Mouse (Mus musculus) embryonic facial prominence, embryonic 11.5 days (tissue): ENCODE results near the gene Slc9a9. TPM values are rescaled to one million over a fixed set of nuclear protein-coding genes. Genes with fewer than 3 reads are reported as not detected.

ENCODE experiments used
- ATAC-seq: fragments of 200-750 bp; cut with Nextera tagmentation; replicated peaks from 2 replicates; pipeline ENCODE4 v1.8.0; 2017; ENCODE audit warnings: low read depth; ENCODE audit not compliant: insufficient number of reproducible peaks, low FRiP score, low TSS enrichment
- DNase-seq: peaks from one replicate; pipeline ENCODE4 v3.0.0-alpha.2; 2015; ENCODE audit warnings: low spot score
- H3K27ac ChIP-seq: fragments of 300-500 bp; sonication (generic); replicated peaks from 2 replicates; pipeline ENCODE4 v1.5.1; 2014; ENCODE audit warnings: mild to moderate bottlenecking, low read depth, low read length, control low read depth
- H3K27me3 ChIP-seq: fragments of 300-500 bp; sonication (generic); 2 replicates; pipeline ENCODE4 v1.6.1; 2014; ENCODE audit warnings: mild to moderate bottlenecking, low read length, moderate library complexity, mixed read lengths; ENCODE audit not compliant: control insufficient read depth, insufficient read depth
- H3K36me3 ChIP-seq: fragments of 300-500 bp; sonication (generic); replicated peaks from 2 replicates; pipeline ENCODE4 v1.6.1; 2014; ENCODE audit warnings: low read depth, mild to moderate bottlenecking, low read length, moderate library complexity, mixed read lengths; ENCODE audit not compliant: control insufficient read depth, insufficient read depth
- H3K4me1 ChIP-seq: fragments of 300-500 bp; sonication (generic); 2 replicates; pipeline ENCODE4 v1.6.1; 2014; ENCODE audit warnings: low read length, mixed read lengths; ENCODE audit not compliant: control insufficient read depth, insufficient read depth
- H3K4me2 ChIP-seq: fragments of 300-500 bp; sonication (generic); 2 replicates; pipeline ENCODE4 v1.6.1; 2014; ENCODE audit warnings: low read depth, mild to moderate bottlenecking, control low read depth, low read length, moderate library complexity
- H3K4me3 ChIP-seq: fragments of 300-500 bp; sonication (generic); 2 replicates; pipeline ENCODE4 v1.5.1; 2014; ENCODE audit warnings: low read depth, low read length, control low read depth
- H3K9ac ChIP-seq: fragments of 300-500 bp; sonication (generic); replicated peaks from 2 replicates; pipeline ENCODE4 v1.6.1; 2014; ENCODE audit warnings: mild to moderate bottlenecking, control low read depth, low read length
- H3K9me3 ChIP-seq: fragments of 300-500 bp; sonication (generic); replicated peaks from 2 replicates; pipeline ENCODE4 v1.6.1; 2016; ENCODE audit warnings: mild to moderate bottlenecking, low read length, inconsistent platforms, mixed read lengths; ENCODE audit not compliant: control insufficient read depth
- WGBS: fragments of 180-500 bp; shearing (Covaris S2); extraction: QIAGEN DNeasy Blood & Tissue Kit; methylation state at CpG from one replicate; pipeline ENCODE4 v1.1.7; 2014; 5-methylcytosine and 5-hydroxymethylcytosine counted together
- polyA plus RNA-seq: library from polyadenylated mRNA; unstranded; fragments of >200 nt; fragmentation: Nextera tagmentation; extraction: Ambion mirVana; gene quantifications from 2 replicates; pipeline ENCODE4 v1.2.1, GENCODE M21; 2014

Slc9a9 gene
- polyA plus RNA-seq, 1 experiment from 2014 or later: 4.7 TPM

DNA sequence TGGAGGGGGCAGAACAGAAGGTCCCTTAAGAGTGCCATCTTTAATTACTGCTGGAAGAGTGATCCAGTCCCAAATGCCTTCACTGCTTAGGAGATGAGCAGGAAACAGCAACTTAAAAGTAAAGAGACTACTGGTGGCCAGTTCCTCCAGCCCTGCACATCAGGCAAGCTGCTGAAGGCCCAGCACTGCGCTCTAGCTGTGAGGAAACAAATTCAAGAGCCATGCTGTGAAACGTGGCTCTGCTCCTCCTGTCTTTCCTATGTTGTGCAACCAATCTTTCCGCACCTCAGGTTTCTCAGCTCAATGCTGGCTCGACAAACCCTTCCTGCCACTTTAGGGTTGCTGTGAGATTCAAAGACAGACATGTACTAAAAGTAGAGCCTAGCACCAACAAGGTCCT is 22.3 kb upstream of the Slc9a9 start:
- no peak overlapping the region for H3K4me2 ChIP-seq
- H3K4me3 ChIP-seq: no peak overlapping the region
- H3K36me3 ChIP-seq: no peaks in the 10 kb centered on the region
- H3K27ac ChIP-seq: no peak overlapping the region
- no peak for ATAC-seq
- no peaks in the 10 kb centered on the region for H3K9me3 ChIP-seq
- no peak overlapping the region for H3K9ac ChIP-seq
- no peaks in the 10 kb centered on the region for H3K27me3 ChIP-seq
- no peaks in the 10 kb centered on the region for H3K4me1 ChIP-seq
- 70% methylated on average over 4 of the region's 4 CpGs for WGBS
- DNase-seq: no peak

DNA sequence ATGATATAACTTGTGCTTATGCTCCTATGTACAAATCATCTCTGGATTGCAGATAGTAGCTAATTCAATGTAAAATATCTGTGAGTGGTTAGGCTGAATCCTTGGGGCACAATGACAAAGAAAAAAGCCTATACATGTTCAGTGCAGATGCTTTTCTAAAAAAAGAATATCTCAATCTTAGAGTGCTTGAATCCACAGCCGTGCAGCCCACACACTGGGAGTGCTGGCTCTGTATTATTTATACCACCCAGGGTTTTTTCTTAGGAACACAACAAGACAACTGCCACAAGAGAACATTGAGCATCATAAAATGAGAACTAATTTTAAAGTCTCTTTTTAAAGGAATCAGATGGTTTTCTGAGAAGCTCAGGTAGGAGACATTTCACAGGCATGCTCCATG is 19.7 kb upstream of the Slc9a9 start:
- ATAC-seq: no peak

DNA sequence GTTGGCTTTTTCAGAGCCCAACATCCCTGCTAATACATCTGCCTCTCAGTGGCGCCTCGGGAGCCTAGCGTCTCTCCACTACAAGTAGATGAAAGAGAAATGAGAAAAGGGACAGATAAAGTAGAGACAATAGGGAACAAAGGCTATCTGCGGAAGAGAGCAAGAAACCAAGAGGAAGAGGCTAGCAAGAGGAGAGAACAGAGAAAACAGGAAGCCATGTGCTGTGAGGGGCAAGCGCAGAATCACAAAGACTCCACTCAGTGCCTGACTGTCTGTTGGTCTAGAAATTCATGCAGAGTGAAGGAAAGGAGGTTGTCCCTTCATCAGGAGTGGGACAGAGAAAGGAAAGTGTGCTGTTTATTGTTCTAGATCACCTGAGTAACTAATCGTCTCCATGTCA is 16.5 kb upstream of the Slc9a9 start:
- no peak overlapping the region for H3K9ac ChIP-seq
- no peaks in the 10 kb centered on the region for H3K4me1 ChIP-seq
- H3K27me3 ChIP-seq: no peaks in the 10 kb centered on the region
- no peak for ATAC-seq
- no peaks in the 10 kb centered on the region for H3K36me3 ChIP-seq
- H3K9me3 ChIP-seq: no peaks in the 10 kb centered on the region
- H3K4me3 ChIP-seq: no peak overlapping the region
- no peak overlapping the region for H3K4me2 ChIP-seq
- 88% methylated on average over 6 of the region's 6 CpGs for WGBS
- no peak for DNase-seq
- no peak overlapping the region for H3K27ac ChIP-seq

More for the DNA sequence above, 19.7 kb upstream of the Slc9a9 start:
- Histone ChIP-seq H3K9ac (no peak overlapping the region), H3K27ac (no peak overlapping the region), H3K4me2 (no peak overlapping the region), H3K36me3 (no peaks in the 10 kb centered on the region), H3K4me1 (no peaks in the 10 kb centered on the region), H3K4me3 (no peak overlapping the region), H3K27me3 (no peaks in the 10 kb centered on the region), H3K9me3 (no peaks in the 10 kb centered on the region)
- WGBS: 90% methylated on average over 1 of the region's 1 CpGs
- DNase-seq: no peak

DNA sequence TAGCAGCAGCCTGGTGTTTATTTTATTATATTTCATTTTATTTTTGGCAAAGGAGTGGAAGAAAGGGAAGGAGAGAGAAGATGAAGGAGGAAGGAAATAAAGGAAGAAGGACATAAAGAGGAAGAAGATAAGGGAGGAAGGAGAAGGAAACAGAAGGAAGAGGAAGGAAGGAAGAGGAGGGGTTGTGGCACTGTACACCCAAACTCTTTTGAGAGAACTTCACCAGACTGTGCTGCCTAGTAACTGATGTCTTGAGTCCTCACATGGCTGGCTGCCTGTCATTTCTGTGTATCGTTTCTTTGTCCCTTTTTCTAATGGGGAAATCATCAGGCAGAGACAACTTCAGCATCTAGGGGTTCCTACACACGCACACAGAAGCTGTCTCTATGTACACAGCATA is 15.9 kb upstream of the Slc9a9 start:
- DNase-seq (no peak), ATAC-seq (no peak)
- no peaks in the 10 kb centered on the region for H3K36me3 ChIP-seq
- H3K27me3 ChIP-seq: no peaks in the 10 kb centered on the region
- no peak overlapping the region for H3K27ac ChIP-seq
- H3K4me2 ChIP-seq: no peak overlapping the region
- no peaks in the 10 kb centered on the region for H3K4me1 ChIP-seq
- 73% methylated on average over 2 of the region's 2 CpGs for WGBS
- H3K4me3 ChIP-seq: no peak overlapping the region
- H3K9me3 ChIP-seq: no peaks in the 10 kb centered on the region
- no peak overlapping the region for H3K9ac ChIP-seq

DNA sequence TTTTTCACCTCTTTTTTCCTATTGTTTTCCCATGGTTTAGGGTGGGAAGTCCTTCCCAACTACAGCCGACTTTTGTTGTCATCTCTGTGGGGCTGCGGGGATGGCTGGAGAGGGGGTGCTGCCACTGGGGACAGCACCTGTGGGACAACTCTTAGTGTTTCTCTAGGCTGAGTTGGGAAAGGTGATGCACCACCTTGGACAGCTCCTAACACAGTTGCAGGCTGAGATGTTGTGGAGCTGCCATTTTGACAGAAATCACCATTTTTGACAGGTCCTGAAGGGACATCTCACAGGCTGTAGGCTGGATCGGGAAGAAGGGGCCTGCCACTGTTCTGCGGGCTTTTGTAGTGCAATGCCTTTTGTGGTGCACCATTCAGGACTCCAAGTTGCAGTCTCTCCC is 13.4 kb upstream of the Slc9a9 start:
- 85% methylated on average over 4 of the region's 4 CpGs for WGBS
- Histone ChIP-seq H3K9ac (no peak overlapping the region), H3K4me2 (no peak overlapping the region), H3K4me1 (no peaks in the 10 kb centered on the region), H3K4me3 (no peak overlapping the region), H3K27me3 (no peaks in the 10 kb centered on the region), H3K9me3 (no peaks in the 10 kb centered on the region), H3K36me3 (no peaks in the 10 kb centered on the region), H3K27ac (no peak overlapping the region)
- no peak for ATAC-seq
- peak; percentile 15 for DNase-seq

DNA sequence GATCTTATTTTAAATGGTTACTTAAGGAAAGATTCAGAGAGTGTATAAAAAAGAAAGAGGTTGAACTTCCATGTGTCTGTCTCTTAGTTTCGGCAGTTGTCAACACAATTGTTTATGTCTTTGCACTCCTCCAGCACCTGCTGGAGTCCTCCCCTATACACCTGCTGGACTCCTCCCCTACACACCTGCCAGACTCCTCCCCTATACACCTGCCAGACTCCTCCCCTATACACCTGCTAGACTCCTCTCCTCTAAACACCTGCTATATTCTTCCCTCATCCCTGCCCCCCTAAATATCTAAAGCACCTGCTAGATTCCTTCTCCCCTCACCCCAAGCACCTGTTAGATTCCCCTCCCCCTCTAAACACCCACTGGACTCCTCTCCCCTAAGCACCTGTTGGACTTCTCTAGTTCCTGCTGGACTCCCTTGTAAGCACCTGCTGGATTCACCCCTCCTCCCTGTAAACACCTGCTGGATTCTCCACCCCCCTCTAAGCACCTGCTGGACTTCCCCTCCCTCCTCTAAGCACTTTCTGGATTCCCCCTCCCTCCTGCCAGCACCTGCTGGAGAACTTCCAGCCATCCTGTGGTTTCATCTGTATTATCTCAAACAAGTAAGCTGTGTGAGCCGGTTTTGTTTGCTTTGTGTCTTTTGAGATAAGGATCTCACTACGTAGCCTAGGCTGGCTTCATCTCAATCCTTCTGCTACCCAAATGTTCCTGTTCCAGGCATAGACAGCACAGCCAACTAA is 10.1 kb upstream of the Slc9a9 start:
- ATAC-seq (no peak), DNase-seq (no peak)
- WGBS: 64% methylated on average over 3 of the region's 3 CpGs
- H3K9ac ChIP-seq: no peak overlapping the region
- H3K27me3 ChIP-seq: no peaks in the 10 kb centered on the region
- H3K4me1 ChIP-seq: no peaks in the 10 kb centered on the region
- H3K9me3 ChIP-seq: no peaks in the 10 kb centered on the region
- no peaks in the 10 kb centered on the region for H3K36me3 ChIP-seq
- no peak overlapping the region for H3K4me3 ChIP-seq
- no peak overlapping the region for H3K27ac ChIP-seq
- H3K4me2 ChIP-seq: no peak overlapping the region

DNA sequence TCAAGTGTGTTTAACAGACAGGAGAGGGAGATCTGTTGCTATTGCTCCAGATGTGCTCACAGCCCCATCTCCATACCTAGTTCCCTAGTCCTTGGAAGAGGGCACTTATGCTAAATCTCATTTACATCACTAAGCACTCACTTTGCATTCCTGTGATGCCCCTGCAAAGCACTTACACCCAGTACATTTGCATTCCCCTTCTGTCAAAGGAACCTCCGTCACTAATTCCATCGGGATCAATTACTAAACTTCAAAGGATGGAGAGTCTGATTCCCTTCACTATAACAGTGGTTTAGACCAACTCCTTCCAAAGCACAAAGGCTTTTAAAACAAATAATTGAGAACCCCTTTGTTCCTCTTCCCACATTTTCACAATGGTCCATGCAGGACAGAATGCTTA is 7.9 kb upstream of the Slc9a9 start:
- WGBS: 16% methylated on average over 2 of the region's 2 CpGs
- ATAC-seq (no peak), DNase-seq (no peak)
- Histone ChIP-seq H3K36me3 (no peaks in the 10 kb centered on the region), H3K27me3 (no peaks in the 10 kb centered on the region), H3K4me3 (no peak overlapping the region), H3K9ac (no peak overlapping the region), H3K9me3 (no peaks in the 10 kb centered on the region), H3K4me1 (no peaks in the 10 kb centered on the region), H3K4me2 (no peak overlapping the region), H3K27ac (no peak overlapping the region)

DNA sequence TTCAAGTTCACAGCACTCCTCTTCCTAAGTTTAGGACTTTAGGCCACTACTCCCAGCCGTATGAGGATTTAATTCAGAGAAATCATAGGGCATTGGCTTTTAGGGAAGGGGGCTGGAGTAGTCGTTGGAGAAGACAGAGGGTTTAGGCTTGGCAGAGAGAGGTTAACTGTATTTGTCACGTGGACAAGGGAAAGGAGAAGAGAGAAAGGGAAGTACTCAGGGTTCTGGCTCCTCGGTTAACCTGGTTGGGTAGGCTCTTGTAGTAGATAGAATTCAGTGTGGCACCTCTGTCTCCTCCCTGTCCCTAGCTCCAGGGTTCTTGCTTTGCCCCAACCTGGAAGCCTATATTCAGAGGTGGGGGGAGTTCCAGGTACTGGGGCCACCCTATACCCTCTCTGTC is 4.5 kb upstream of the Slc9a9 start:
- Histone ChIP-seq H3K4me2 (no peak overlapping the region), H3K27me3 (no peaks in the 10 kb centered on the region), H3K27ac (no peak overlapping the region), H3K9ac (no peak overlapping the region), H3K36me3 (no peaks in the 10 kb centered on the region), H3K4me3 (no peak overlapping the region), H3K9me3 (no peaks in the 10 kb centered on the region), H3K4me1 (no peaks in the 10 kb centered on the region)
- DNase-seq (no peak), ATAC-seq (no peak)
- 84% methylated on average over 4 of the region's 4 CpGs for WGBS
